27 mouse cellular contexts compared by ENCODE assay signal in the genomic region with DNA sequence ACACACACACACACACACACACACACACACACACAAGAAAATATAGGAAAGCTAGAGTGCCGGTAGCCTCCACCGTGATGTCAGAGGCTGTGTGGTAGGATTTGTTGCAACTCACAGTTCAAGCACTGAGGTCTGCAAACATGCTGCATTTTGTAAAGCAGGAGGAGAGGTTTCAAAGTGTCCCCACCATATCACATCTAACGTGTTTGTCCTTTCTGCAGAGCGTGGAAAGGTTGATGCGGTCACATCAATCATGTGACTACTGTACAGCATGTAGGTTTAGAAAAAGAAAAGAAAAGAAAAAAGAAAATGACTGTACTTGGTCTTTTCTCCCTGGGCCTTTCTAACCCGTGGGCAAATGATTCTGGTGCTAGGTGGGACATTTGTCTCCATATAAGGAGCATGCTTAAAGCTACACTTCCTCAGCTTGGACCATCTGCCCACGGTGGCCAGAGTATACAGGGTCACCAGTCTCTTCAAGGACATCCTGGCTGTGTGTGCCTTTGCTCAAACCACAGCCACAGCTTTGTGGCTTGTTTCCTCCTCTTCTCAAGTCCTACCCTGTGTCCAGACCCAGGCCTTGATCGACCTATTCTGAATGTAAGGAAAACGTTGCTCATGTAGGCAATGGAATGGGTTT. TPM values are rescaled to one million over a fixed set of nuclear protein-coding genes. Genes with fewer than 3 reads are reported as not detected.
DNase-seq lines count a peak whose midpoint lies in the region; ATAC-seq and TF ChIP-seq lines count a peak whose summit lies in the region.
"Had no signal": no experiment of that assay in that cellular context is flagged by ENCODE, and none has a peak within 500 bp of the region (broad histone marks: within the 10 kb centered on the region; RNA-seq: fewer than 3 reads in every experiment).

No protein-coding gene starts in this region.

- WGBS in cerebellum, adult 2 months, result 50% methylated on average over 9 of the region's 9 CpGs
- 54% methylated on average over 9 of the region's 9 CpGs for WGBS in liver, postnatal 0 days (ENCODE audit: insufficient replicate concordance)

- TF ChIP-seq CTCF in cerebellum, adult 2 months (IDR thresholded peaks at IDR 0.05; ENCODE audit: borderline replicate concordance, insufficient read depth, low read depth, low read length), result no peak
- no peak for TF ChIP-seq CTCF in liver, postnatal 0 days (IDR thresholded peaks at IDR 0.05; ENCODE audit: low read depth)
- TF ChIP-seq CTCF in CH12.LX (conservative IDR thresholded peaks at IDR 0.05 in 1 of 2, IDR thresholded peaks at IDR 0.05 in 1 of 2; ENCODE audit: low read depth in 2 of 2, low read length in 2 of 2), result no peak

- H3K27ac ChIP-seq in cerebellum, adult 2 months (ENCODE audit: insufficient read depth, low read length), result peak overlapping the region; percentile 58
- H3K27ac ChIP-seq in liver, postnatal 0 days (ENCODE audit: low read depth), result peak overlapping the region; percentile 50
- peak overlapping the region; percentile 97 for H3K27ac ChIP-seq in CH12.LX (ENCODE audit: insufficient read depth, low read depth)
- H3K27ac ChIP-seq: heart, embryonic 10.5 days; heart, embryonic 15.5 days; hindbrain, postnatal 0 days; liver, embryonic 13.5 days; macrophage; midbrain, embryonic 15.5 days; stomach, postnatal 0 days had no signal

- no peaks in the 10 kb centered on the region for H3K9me3 ChIP-seq in liver, postnatal 0 days (ENCODE audit: low read length)
- no peaks in the 10 kb centered on the region for H3K9me3 ChIP-seq in CH12.LX (replicated peaks; ENCODE audit: low read length)
- H3K9me3 ChIP-seq: heart, embryonic 10.5 days; heart, embryonic 15.5 days; liver, embryonic 13.5 days; midbrain, embryonic 15.5 days had no signal

- H3K4me3 ChIP-seq in cerebellum, adult 2 months (replicated peaks; ENCODE audit: insufficient read depth, low read depth, low read length), result peak overlapping the region; percentile 9
- H3K4me3 ChIP-seq in liver, postnatal 0 days (ENCODE audit: low read depth, low read length), result no peak overlapping the region
- H3K4me3 ChIP-seq in CH12.LX (replicated peaks in 1 of 3; ENCODE audit: low read depth in 2 of 3, low read length in 2 of 3, poor library complexity in 1 of 3), result peak overlapping the region; percentile 34 to 50 (median 41)
- H3K4me3 ChIP-seq: erythroblast, embryonic 14.5 days; heart, embryonic 10.5 days; heart, embryonic 15.5 days; liver, embryonic 13.5 days; midbrain, embryonic 15.5 days had no signal

- no peaks in the 10 kb centered on the region for H3K27me3 ChIP-seq in cerebellum, adult 2 months (ENCODE audit: control insufficient read depth, insufficient read depth, low read length)
- H3K27me3 ChIP-seq in liver, postnatal 0 days (ENCODE audit: insufficient read depth, low read length), result no peaks in the 10 kb centered on the region
- no peaks in the 10 kb centered on the region for H3K27me3 ChIP-seq in CH12.LX (replicated peaks)
- H3K27me3 ChIP-seq: midbrain, embryonic 15.5 days; Patski had no signal

- TF ChIP-seq EP300 in liver, postnatal 0 days (IDR thresholded peaks at IDR 0.05; ENCODE audit: low read depth), result no peak
- TF ChIP-seq EP300 in CH12.LX (IDR thresholded peaks at IDR 0.05; ENCODE audit: low read length), result peak; percentile 11; the same call in 1 of the 2 replicates

- no peak for ATAC-seq in liver, postnatal 0 days
- ATAC-seq: forebrain, embryonic 16.5 days; hindbrain, postnatal 0 days; intestine, embryonic 16.5 days; midbrain, embryonic 15.5 days; Patski had no signal

- TF ChIP-seq POLR2A in cerebellum, adult 2 months (IDR thresholded peaks at IDR 0.05; ENCODE audit: borderline replicate concordance, insufficient read depth, low read length), result no peak
- TF ChIP-seq POLR2A in CH12.LX (IDR thresholded peaks at IDR 0.05; ENCODE audit: low read depth, low read length), result no peak

- dilution Hi-C loops in CH12.LX (cut with MboI; ENCODE audit: extremely low pct_ligation_motif_present, extremely low pct_unique_long_range_greater_than_20kb, low sequenced_read_pairs), result no loop called here

- H3K79me2 ChIP-seq in CH12.LX (replicated peaks; ENCODE audit: control insufficient read depth, extremely low read depth, insufficient read depth, poor library complexity, severe bottlenecking), result peaks cover 89% of the 10 kb centered on the region

- DNase-seq in cerebellum, adult 2 months, result no peak
- DNase-seq in cerebellum, postnatal 36 days, result no peak
- no peak for DNase-seq in liver, postnatal 0 days
- DNase-seq in liver, result no peak
- DNase-seq in CH12.LX (ENCODE audit: extremely low read depth), result no peak
- DNase-seq in naive thymus-derived CD4-positive, alpha-beta T cell, adult 2 months (ENCODE audit: low read depth), result peak; percentile 46
- no peak for DNase-seq in adrenal gland, postnatal 4 days (ENCODE audit: low spot score in 2 of 2)
- DNase-seq: adrenal gland, postnatal 14 days; cerebellum, adult 8-10 months; kidney, adult 9 months; kidney, postnatal 10 days; left cerebral cortex, postnatal 4 days; liver, embryonic 13.5 days; lung, adult 2 months; lung, postnatal 10 days; right cerebral cortex, postnatal 25 days; thymus, adult 18-20 months had no signal

- H3K4me1 ChIP-seq in cerebellum, adult 2 months (ENCODE audit: control insufficient read depth, insufficient read depth, low read length), result peaks cover 54% of the 10 kb centered on the region
- peaks cover 14% of the 10 kb centered on the region for H3K4me1 ChIP-seq in liver, postnatal 0 days (ENCODE audit: insufficient read depth)
- H3K4me1 ChIP-seq in CH12.LX (ENCODE audit: control insufficient read depth in 1 of 2, insufficient read depth in 2 of 2), result peaks cover 26 to 57% of the 10 kb centered on the region in 2 experiments

- no peaks in the 10 kb centered on the region; the same call in 1 of the 2 replicates for H3K36me3 ChIP-seq in liver, postnatal 0 days (replicated peaks; ENCODE audit: insufficient read depth, low read length)
- H3K36me3 ChIP-seq in CH12.LX (replicated peaks in 1 of 2; ENCODE audit: control insufficient read depth in 1 of 2, insufficient read depth in 1 of 2, low read length in 1 of 2), result peaks cover 16 to 48% of the 10 kb centered on the region in 2 experiments
- H3K36me3 ChIP-seq: heart, embryonic 10.5 days; heart, embryonic 15.5 days; liver, embryonic 13.5 days; midbrain, embryonic 15.5 days had no signal

- no peak for TF ChIP-seq RAD21 in CH12.LX (IDR thresholded peaks at IDR 0.05; ENCODE audit: low read depth, low read length)

- in situ Hi-C loops in CH12.LX (cut with MboI; ENCODE audit: low pct_ligation_motif_present, low pct_unique_long_range_greater_than_20kb, low sequenced_read_pairs), result loop anchor here (5.0 kb wide), 2 partner anchors 41 to 131 kb away; partner anchors contain the start of gene Med7

- H3K9ac ChIP-seq in liver, postnatal 0 days (replicated peaks), result no peak overlapping the region
- H3K9ac ChIP-seq in CH12.LX (ENCODE audit: insufficient read depth, low read depth), result peak overlapping the region; percentile 90
- H3K9ac ChIP-seq: heart, embryonic 15.5 days; liver, embryonic 13.5 days; midbrain, embryonic 15.5 days had no signal

- H3K4me2 ChIP-seq in liver, postnatal 0 days (ENCODE audit: low read depth, low read length), result no peak overlapping the region
- peak overlapping the region; percentile 85 for H3K4me2 ChIP-seq in CH12.LX (ENCODE audit: insufficient read depth, low read depth, poor library complexity, severe bottlenecking)
- H3K4me2 ChIP-seq: heart, embryonic 15.5 days; liver, embryonic 13.5 days; midbrain, embryonic 15.5 days had no signal

TF ChIP-seq in CH12.LX, 34 proteins besides CTCF, POLR2A, EP300 and RAD21:
- TF ChIP-seq USF2 (conservative IDR thresholded peaks at IDR 0.05; ENCODE audit: low read depth, low read length), result peak; percentile 20
- TF ChIP-seq ZMIZ1 (IDR thresholded peaks at IDR 0.05; ENCODE audit: low read depth, low read length), result 0 out of 2 replicates have a peak, but pooled peaks have one; percentile 6
- TF ChIP-seq SIN3A (IDR thresholded peaks at IDR 0.05; ENCODE audit: low read length), result peak; percentile 46
- TF ChIP-seq MAX (IDR thresholded peaks at IDR 0.05; ENCODE audit: low read length), result 0 out of 2 replicates have a peak, but pooled peaks have one; percentile 54
- TF ChIP-seq PAX5 (IDR thresholded peaks at IDR 0.05; ENCODE audit: low read length), result no peak
- peak; percentile 17; the same call in 1 of the 2 replicates for TF ChIP-seq MYC (IDR thresholded peaks at IDR 0.05; ENCODE audit: low read depth, low read length)
- no peak for TF ChIP-seq SMC3 (IDR thresholded peaks at IDR 0.05; ENCODE audit: low read depth, low read length)
- peak; percentile 65 for TF ChIP-seq BHLHE40 (IDR thresholded peaks at IDR 0.05; ENCODE audit: low read depth, low read length)
- peak; percentile 30 for TF ChIP-seq CHD1 (IDR thresholded peaks at IDR 0.05; ENCODE audit: low read depth, low read length)
- 0 out of 2 replicates have a peak, but pooled peaks have one; percentile 7 for TF ChIP-seq NRF1 (IDR thresholded peaks at IDR 0.05; ENCODE audit: low read depth, low read length)

RNA-seq across cellular contexts. Expression of gene Cyfip2, which starts 6.7 kb away (rescaled TPM):
- 200 and 203 TPM in 2 replicates for polyA plus RNA-seq in cerebellum, adult 2 months (2012; rRNA removed)
- 4.8 and 6.1 TPM in 2 replicates for polyA plus RNA-seq in liver, postnatal 0 days (2015; fragmentation: Nextera tagmentation; extraction: Ambion mirVana)
- total RNA-seq in CH12.LX (2012; rRNA removed) (77.6 and 97.6 TPM in 2 replicates), CH12.LX (2014; rRNA removed) (36.1 and 40.7 TPM in 2 replicates)
- polyA plus RNA-seq in CH12.LX (2012; ENCODE audit: insufficient read length, low read depth), result 161 and 194 TPM in 2 replicates
- 10 to 100 TPM; 55.8 to 56.7 TPM for total RNA-seq in adrenal gland, postnatal 4 days (2021)

Comparison
In these comparisons a context has a peak if more than half of its experiments do, and no peak if none do; other contexts are left out.
1. RNA of gene Cyfip2, which starts 6.7 kb away (polyA plus RNA-seq): 200 to 203 TPM in cerebellum, adult 2 months and 161 to 194 TPM in CH12.LX; 4.8 to 6.1 TPM in liver, postnatal 0 days; every median in the first group is over 10 times any median in the second.
2. Peak in every context shown above with its lines, with median percentiles within 50 percentile points of each other: H3K27ac ChIP-seq.